Mouse (Mus musculus) lung, postnatal 0 days (tissue): ENCODE measurements around the gene Tap2.

ENCODE experiments used
- CTCF ChIP-seq: IDR thresholded peaks from 2 replicates; pipeline ENCODE4 v1.5.1; 2016; ENCODE audit warnings: antibody characterized with exemption, mild to moderate bottlenecking
- EP300 ChIP-seq: IDR thresholded peaks from 2 replicates; pipeline ENCODE4 v1.6.1; 2016; ENCODE audit warnings: antibody characterized with exemption, mild to moderate bottlenecking, control low read depth

- TF ChIP-seq CTCF (no peak), EP300 (no peak)
These were observed 4.5 kb downstream of the Tap2 start for GRCm38 (mm10) chr17:34207866-34208265.
